Mouse (Mus musculus) kidney, adult 2 months (tissue): ENCODE measurements at regions not wholly inside any gene's neighbourhood (a gene's known extent, or its start where the extent isn't known, plus 50 kb on each side); places are given as distances from the start of the nearest gene placed in this dataset.

ENCODE experiments used
- CTCF ChIP-seq: fragments of 200-500 bp; conservative IDR thresholded peaks from 2 replicates; pipeline ENCODE4 v1.5.1; 2011; ENCODE audit warnings: low read depth, mild to moderate bottlenecking, control low read depth, low read length, moderate library complexity, mixed read lengths; ENCODE audit not compliant: insufficient read depth, insufficient read length
- POLR2A ChIP-seq: fragments of 200-500 bp; IDR thresholded peaks from one replicate; pipeline ENCODE4 v1.6.1; 2011; ENCODE audit warnings: low read depth, low read length, control low read depth

DNA sequence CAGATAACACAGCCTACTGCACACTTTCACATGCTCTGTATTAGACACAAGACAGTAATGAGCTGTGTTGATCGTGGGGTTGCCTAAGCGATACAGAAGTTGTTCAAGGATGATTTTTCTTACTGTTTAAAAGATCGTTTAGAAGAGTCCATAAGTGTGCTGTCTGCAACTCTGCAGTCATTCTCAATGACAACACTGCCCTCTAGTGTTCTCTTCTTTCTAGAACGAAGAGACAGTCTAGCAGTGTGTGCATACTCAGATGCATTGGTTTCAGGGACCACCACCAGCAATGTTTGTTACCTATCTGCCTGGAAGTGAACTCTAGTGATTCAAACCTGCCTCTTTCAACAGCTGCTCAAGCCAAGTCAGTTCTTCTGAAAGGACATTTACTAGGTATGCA lies 130.7 kb upstream of the Kbtbd8 start:
- TF ChIP-seq CTCF (peak; percentile 40), POLR2A (no peak)
